Mouse (Mus musculus): ENCODE data around the gene Mxi1. TPM values are rescaled to one million over a fixed set of nuclear protein-coding genes. Genes with fewer than 3 reads are reported as not detected.

Mxi1 gene
- total RNA-seq, 1 experiment from 2014 or later: 27.3 TPM

DNA sequence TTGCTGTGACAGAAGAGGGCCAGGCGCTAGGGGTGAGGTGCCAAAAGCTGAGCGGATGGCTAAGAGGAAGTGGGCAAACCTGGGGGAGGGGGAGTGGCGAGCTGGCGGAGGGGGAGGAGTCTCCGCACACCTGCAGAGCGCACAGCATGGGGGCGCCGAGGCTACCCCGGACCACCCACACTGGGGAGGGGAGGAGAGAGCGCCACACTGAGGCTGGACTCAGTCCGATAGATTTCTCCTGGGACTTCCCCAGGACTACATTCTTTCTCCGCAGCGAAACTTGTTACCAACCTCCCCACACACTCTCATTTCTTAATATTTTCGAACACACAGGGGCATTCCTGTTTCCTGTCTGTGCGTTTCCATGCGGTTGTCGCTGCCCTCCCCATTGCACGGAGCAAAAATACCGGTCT is 113.0 kb downstream of the Mxi1 start:
- peak; percentile 50 for DNase-seq

DNA sequence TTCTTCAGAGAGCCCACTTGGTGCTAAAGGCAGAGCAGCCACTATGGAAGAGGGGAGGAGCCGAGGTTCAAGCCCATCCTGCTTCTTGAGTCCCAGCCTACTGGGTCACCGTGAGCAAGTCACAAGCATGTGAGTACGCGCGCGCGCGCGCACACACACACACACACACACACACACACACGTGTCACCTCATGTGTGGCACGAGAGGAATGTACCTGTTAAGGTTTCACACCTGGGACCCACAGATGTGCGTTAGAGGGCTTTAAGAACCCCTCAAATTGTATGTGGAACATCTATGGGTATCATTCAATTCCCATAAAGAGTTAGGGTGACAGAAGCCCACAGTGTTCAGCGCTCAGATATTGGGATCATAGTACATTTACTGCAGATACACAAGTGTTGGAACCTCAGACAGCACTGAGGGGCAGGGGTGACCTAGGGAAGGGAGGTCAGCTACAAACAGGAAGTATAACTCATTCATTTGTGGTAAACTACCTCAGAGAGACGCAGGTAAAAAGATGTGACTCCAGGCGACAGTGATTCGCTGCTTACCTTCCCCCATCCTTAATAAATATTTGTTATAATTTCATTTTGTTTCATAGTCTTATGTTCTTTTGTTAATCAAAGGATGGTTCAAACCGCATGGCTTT is 113.6 kb downstream of the Mxi1 start:
- DNase-seq: no peak

- peak; percentile 68 for DNase-seq
Observed at GRCm38 (mm10) chr19:53424629-53425028, 114.3 kb downstream of the Mxi1 start.

Other genes starting within 250 kb of the Mxi1 start
- 67.6 and 74.5 TPM in 2 replicates for gene Add3, start 170.1 kb upstream of the Mxi1 start, total RNA-seq (2021)
- not detected in 2 replicates for gene Gm10197, start 61.2 kb downstream of the Mxi1 start, total RNA-seq (2021)
- gene Smndc1, start 80.1 kb downstream of the Mxi1 start, total RNA-seq (2021): 43.0 and 44.7 TPM in 2 replicates
- 8.5 and 11.8 TPM in 2 replicates for gene Dusp5, start 218.6 kb downstream of the Mxi1 start, total RNA-seq (2021)

All from adrenal gland, postnatal 14 days (tissue).